Mouse (Mus musculus): ENCODE measurements around the gene Acss1. TPM values are rescaled to one million over a fixed set of nuclear protein-coding genes. Genes with fewer than 3 reads are reported as not detected.

Acss1 gene
- total RNA-seq, 2 experiments from 2014 or later = 19.5 to 21.9 TPM

DNA sequence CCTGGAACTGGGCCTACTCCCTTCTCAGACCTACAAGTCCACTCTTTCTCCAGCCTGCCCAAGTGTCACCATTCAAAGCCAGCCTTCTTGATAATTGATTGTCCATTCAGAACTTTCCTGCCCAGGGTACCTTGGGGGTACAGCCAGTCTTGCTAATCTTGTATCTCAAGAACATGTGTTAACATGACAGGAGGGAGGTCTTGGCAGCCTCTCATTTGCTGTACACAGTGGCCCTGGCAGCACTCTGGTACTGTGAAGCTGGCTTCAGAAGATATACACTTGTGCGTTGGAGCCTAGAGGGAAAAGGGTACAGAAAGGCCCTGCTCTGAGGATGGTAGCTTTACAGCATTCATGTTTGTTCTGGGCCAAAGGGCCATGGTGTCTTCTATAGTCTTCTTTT is 92.0 kb downstream of the Acss1 start:
- no peak for DNase-seq (ENCODE audit: low spot score in 2 of 2)

DNA sequence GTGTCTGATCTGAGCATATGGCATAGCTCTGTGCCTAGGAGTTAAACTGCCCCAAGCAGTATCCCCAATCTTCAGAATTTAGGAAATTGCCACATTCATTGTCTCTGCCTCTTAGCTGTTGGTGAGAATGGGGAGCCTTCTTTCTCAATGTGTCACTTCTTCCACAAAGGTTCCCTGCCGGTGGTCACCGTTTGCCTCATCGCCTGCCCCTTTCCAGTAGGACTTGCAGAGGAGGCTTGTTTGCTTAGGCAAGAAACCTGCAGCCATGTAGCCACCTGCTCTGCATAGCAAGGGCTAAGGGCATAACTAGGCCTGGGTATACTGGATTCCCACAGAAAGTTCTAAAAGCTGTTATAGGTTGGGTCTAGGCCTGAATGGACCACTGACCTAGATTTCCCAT is 95.8 kb downstream of the Acss1 start:
- DNase-seq (ENCODE audit: low spot score in 2 of 2) = no peak

DNA sequence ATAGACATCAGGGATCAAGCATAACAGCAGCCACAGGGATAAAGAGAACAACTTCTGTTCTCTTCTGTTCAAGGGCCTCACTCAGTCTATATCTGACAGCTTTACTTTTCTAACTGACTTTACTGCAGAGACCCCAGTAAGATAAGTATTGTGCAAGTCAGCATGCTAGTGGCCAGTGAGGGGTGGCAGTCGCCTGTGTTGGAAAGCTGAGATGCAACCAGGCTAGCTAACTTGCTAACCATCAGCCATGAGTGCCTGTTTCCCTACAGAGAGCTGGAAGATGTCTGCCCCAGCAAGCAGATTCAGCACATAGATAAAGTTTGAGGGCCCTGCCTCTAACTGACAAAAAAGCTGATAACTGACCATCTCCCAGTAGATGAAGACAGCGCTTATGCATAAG is 97.5 kb downstream of the Acss1 start:
- DNase-seq (ENCODE audit: low spot score in 2 of 2) = no peak

DNA sequence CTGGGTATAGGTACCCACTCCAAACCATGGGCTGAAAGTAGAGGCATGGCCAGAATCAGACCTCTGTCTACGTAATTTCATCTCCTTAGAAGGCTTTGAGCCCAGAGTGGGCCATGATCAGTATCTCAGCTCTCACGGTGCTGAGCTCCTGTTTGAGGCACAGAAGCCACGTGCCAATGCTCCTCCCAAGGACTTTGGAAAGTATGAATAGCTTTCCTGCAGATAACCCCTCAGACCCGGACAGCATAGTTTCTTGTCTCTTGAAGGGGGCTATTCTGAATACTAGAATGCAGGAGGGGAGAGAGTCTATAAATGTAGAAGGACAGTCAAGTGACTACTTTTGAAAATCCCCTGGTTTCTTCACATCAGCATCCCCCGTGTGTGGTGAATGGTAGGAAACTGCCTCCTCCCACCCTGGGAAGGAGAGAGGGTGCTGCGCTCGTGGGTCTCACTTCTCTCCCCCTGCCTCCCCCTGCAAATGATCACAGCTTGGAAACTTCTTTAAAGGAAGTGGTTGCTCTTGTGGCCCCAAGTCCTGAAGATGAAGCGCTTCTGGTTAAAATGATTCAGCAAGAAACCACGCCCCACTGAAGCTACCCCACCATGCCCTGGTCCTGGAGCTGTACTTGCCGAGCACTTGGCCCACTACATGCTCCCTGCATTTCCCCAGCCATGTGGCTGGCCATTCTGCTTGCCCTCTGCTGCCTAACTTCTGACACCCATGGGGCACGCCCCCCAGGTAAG is 98.3 kb downstream of the Acss1 start, which contains the start of gene Cst7:
TSS of gene Cst7 (plus strand) at position 569 of the 744 bp plus-strand sequence.
- DNase-seq (ENCODE audit: low spot score in 2 of 2) = no peak

Other genes with a start within 250 kb of the Acss1 start
- 1 to 10 TPM; 7.6 to 8.6 TPM for gene Zfp442, start 217.0 kb downstream of the Acss1 start, total RNA-seq (2021)
- gene Zfp345, start 183.4 kb downstream of the Acss1 start, total RNA-seq (2021) = under 1 TPM; 0.25 to 0.66 TPM
- not detected for gene Cst7, start 98.1 kb downstream of the Acss1 start, total RNA-seq (2021)
- 10 to 100 TPM; 48.9 to 53.0 TPM for gene Apmap, start 59.9 kb downstream of the Acss1 start, total RNA-seq (2021)
- gene Vsx1, start 20.9 kb upstream of the Acss1 start, total RNA-seq (2021) = under 1 TPM; 0.09 to 0.30 TPM
- gene Entpd6, start 80.5 kb upstream of the Acss1 start, total RNA-seq (2021) = 10 to 100 TPM; 73.1 to 74.9 TPM
- 100 to 1,000 TPM; 190 to 196 TPM for gene Pygb, start 118.2 kb upstream of the Acss1 start, total RNA-seq (2021)
- gene Abhd12, start 236.2 kb upstream of the Acss1 start, total RNA-seq (2021) = 100 to 1,000 TPM; 173 to 184 TPM
- 1 to 10 TPM; 3.7 to 5.4 TPM for gene Gins1, start 236.9 kb upstream of the Acss1 start, total RNA-seq (2021)

All from layer of hippocampus, postnatal 10 days (tissue).